Mouse (Mus musculus) liver, embryonic 15.5 days (tissue): ENCODE measurements around the gene Galr3. TPM values are rescaled to one million over a fixed set of nuclear protein-coding genes. Genes with fewer than 3 reads are reported as not detected.

Experiments
- ATAC-seq: fragments of 200-750 bp; cut with Nextera tagmentation; 2 replicates; pipeline ENCODE4 v1.8.0; 2017; ENCODE audit warnings: moderate number of reproducible peaks, mild to moderate bottlenecking, moderate library complexity; ENCODE audit not compliant: insufficient read depth
- H3K27ac ChIP-seq: fragments of 300-500 bp; sonication (generic); replicated peaks from 2 replicates; pipeline ENCODE4 v1.5.1; 2015; ENCODE audit warnings: mild to moderate bottlenecking, inconsistent platforms
- H3K27me3 ChIP-seq: fragments of 300-500 bp; sonication (generic); 2 replicates; pipeline ENCODE4 v1.6.1; 2015; ENCODE audit warnings: mild to moderate bottlenecking, inconsistent platforms
- H3K36me3 ChIP-seq: fragments of 300-500 bp; sonication (generic); replicated peaks from 2 replicates; pipeline ENCODE4 v1.6.1; 2015; ENCODE audit warnings: moderate library complexity, mild to moderate bottlenecking, inconsistent platforms
- H3K4me1 ChIP-seq: fragments of 300-500 bp; sonication (generic); replicated peaks from 2 replicates; pipeline ENCODE4 v1.6.1; 2015; ENCODE audit warnings: inconsistent platforms
- H3K4me2 ChIP-seq: fragments of 300-500 bp; sonication (generic); 2 replicates; pipeline ENCODE4 v1.6.1; 2015; ENCODE audit warnings: moderate library complexity, mild to moderate bottlenecking, inconsistent platforms
- H3K4me3 ChIP-seq: fragments of 300-500 bp; sonication (generic); replicated peaks from 2 replicates; pipeline ENCODE4 v1.5.1; 2015; ENCODE audit warnings: mild to moderate bottlenecking, inconsistent platforms
- H3K9ac ChIP-seq: fragments of 300-500 bp; sonication (generic); 2 replicates; pipeline ENCODE4 v1.6.1; 2015; ENCODE audit warnings: moderate library complexity, mild to moderate bottlenecking, inconsistent platforms
- H3K9me3 ChIP-seq: fragments of 300-500 bp; sonication (generic); replicated peaks from 2 replicates; pipeline ENCODE4 v1.6.1; 2016; ENCODE audit warnings: inconsistent platforms
- WGBS: fragments of 180-500 bp; shearing (Covaris S2); methylation state at CpG from one replicate; pipeline ENCODE4 v1.1.7; 2015; ENCODE audit warnings: mixed read lengths; ENCODE audit not compliant: insufficient replicate concordance; 5-methylcytosine and 5-hydroxymethylcytosine counted together
- microRNA-seq: library from miRNA; unstranded; fragments of <30 nt; microRNA quantifications from one replicate; pipeline ENCODE4, GENCODE M21; 2016
- polyA plus RNA-seq: library from polyadenylated mRNA; unstranded; fragments of >200 nt; fragmentation: Nextera tagmentation; extraction: Ambion mirVana; gene quantifications from 2 replicates; pipeline ENCODE4 v1.2.1, GENCODE M21; 2015

The Galr3 gene
- polyA plus RNA-seq, 1 experiment from 2014 or later, result 0.17 TPM

DNA sequence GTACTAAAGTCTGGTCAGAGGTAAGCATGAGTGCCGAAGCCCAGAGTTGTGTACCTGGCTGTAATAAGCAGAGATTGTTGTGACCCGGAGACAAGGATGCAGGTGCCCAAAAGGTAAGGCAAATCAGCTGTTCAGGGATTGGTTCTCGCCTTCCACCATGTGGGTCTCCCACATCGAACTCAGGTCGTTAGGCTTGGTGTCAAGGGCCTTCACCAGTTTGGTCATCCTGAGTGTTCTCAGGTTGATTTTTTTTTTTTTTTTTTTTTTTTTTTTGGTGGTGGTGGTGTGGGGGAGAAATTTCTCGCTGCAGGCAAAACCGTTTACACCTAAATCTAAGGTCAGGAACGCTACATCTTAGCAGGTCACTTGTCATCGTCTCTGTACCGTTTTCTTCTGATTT is 32.8 kb downstream of the Galr3 start:
- Histone ChIP-seq H3K9ac (peak overlapping the region; percentile 82; the same call in 1 of the 2 replicates), H3K4me3 (peak overlapping the region; percentile 81), H3K36me3 (peaks cover 34% of the 10 kb centered on the region), H3K27ac (peak overlapping the region; percentile 81), H3K4me1 (peaks cover 43% of the 10 kb centered on the region), H3K4me2 (peak overlapping the region; percentile 83), H3K9me3 (no peaks in the 10 kb centered on the region), H3K27me3 (no peaks in the 10 kb centered on the region)
- no peak for ATAC-seq
- 29% methylated on average over 10 of the region's 10 CpGs for WGBS

- Histone ChIP-seq H3K36me3 (peaks cover 40% of the 10 kb centered on the region), H3K27ac (peak within 1 kb of the TSS; percentile 81), H3K4me2 (peak within 1 kb of the TSS; percentile 83), H3K9me3 (no peaks in the 10 kb centered on the region), H3K4me1 (peaks cover 39% of the 10 kb centered on the region), H3K9ac (peak within 1 kb of the TSS; percentile 82), H3K27me3 (no peaks in the 10 kb centered on the region), H3K4me3 (peak within 1 kb of the TSS; percentile 81)
- ATAC-seq, result peak; percentile 87
- under 1% methylated on average over 49 of the region's 49 CpGs for WGBS
These were observed 33.3 kb downstream of the Galr3 start, which contains the start of gene Eif3l for GRCm38 (mm10) chr15:79074913-79075532. Eif3l (plus strand) TSS chr15:79075179.

GRCm38 (mm10) chr15:79075658-79076365 is 34.1 kb downstream of the Galr3 start:
- no peaks in the 10 kb centered on the region for H3K9me3 ChIP-seq
- peak overlapping the region; percentile 82 for H3K9ac ChIP-seq
- ATAC-seq, result no peak
- 17% methylated on average over 15 of the region's 15 CpGs for WGBS
- H3K4me2 ChIP-seq, result peak overlapping the region; percentile 83
- peaks cover 39% of the 10 kb centered on the region for H3K4me1 ChIP-seq
- H3K4me3 ChIP-seq, result peak overlapping the region; percentile 81
- H3K27me3 ChIP-seq, result no peaks in the 10 kb centered on the region
- H3K27ac ChIP-seq, result peak overlapping the region; percentile 81
- H3K36me3 ChIP-seq, result peaks cover 46% of the 10 kb centered on the region

GRCm38 (mm10) chr15:79079567-79079966 is 37.9 kb downstream of the Galr3 start:
- peaks cover 83% of the 10 kb centered on the region for H3K36me3 ChIP-seq
- 77% methylated on average over 7 of the region's 7 CpGs for WGBS

GRCm38 (mm10) chr15:79092284-79092683 is 50.6 kb downstream of the Galr3 start:
- no peak overlapping the region for H3K4me3 ChIP-seq
- H3K36me3 ChIP-seq, result peaks cover 88% of the 10 kb centered on the region
- H3K27ac ChIP-seq, result no peak overlapping the region
- no peak overlapping the region for H3K4me2 ChIP-seq
- 80% methylated on average over 6 of the region's 6 CpGs for WGBS
- H3K9ac ChIP-seq, result no peak overlapping the region
- H3K27me3 ChIP-seq, result no peaks in the 10 kb centered on the region
- peaks cover 9% of the 10 kb centered on the region; the same call in 1 of the 2 replicates for H3K4me1 ChIP-seq
- no peak for ATAC-seq
- no peaks in the 10 kb centered on the region for H3K9me3 ChIP-seq

More at GRCm38 (mm10) chr15:79079567-79079966, 37.9 kb downstream of the Galr3 start:
- Histone ChIP-seq H3K27ac (no peak overlapping the region), H3K9ac (no peak overlapping the region), H3K4me3 (no peak overlapping the region), H3K4me2 (no peak overlapping the region), H3K4me1 (peaks cover 29% of the 10 kb centered on the region), H3K27me3 (no peaks in the 10 kb centered on the region), H3K9me3 (no peaks in the 10 kb centered on the region)
- ATAC-seq, result no peak

Small RNA genes lying within 50 kb of the gene (microRNA-seq; reads per million reads assigned to microRNA genes)
- 1.5 reads per million for gene Mir6956

Other genes starting within 250 kb of the Galr3 start
- gene Card10, start 238.8 kb upstream of the Galr3 start, polyA plus RNA-seq, result 1.8 and 2.5 TPM in 2 replicates
- gene Cdc42ep1, start 199.3 kb upstream of the Galr3 start, polyA plus RNA-seq, result 13.0 and 15.2 TPM in 2 replicates
- gene Lgals2, start 186.4 kb upstream of the Galr3 start, polyA plus RNA-seq, result 7.7 and 9.5 TPM in 2 replicates
- gene Gga1, start 164.7 kb upstream of the Galr3 start, polyA plus RNA-seq, result 21.4 and 23.6 TPM in 2 replicates
- gene Gm49510, start 142.2 kb upstream of the Galr3 start, polyA plus RNA-seq, result 0.08 and 0.26 TPM in 2 replicates
- 14.4 and 15.3 TPM in 2 replicates for gene Sh3bp1, start 142.1 kb upstream of the Galr3 start, polyA plus RNA-seq
- gene Pdxp, start 128.0 kb upstream of the Galr3 start, polyA plus RNA-seq, result 5.4 and 5.6 TPM in 2 replicates
- gene Lgals1, start 115.2 kb upstream of the Galr3 start, polyA plus RNA-seq, result 315 and 397 TPM in 2 replicates
- 24.5 and 26.2 TPM in 2 replicates for gene Nol12, start 107.0 kb upstream of the Galr3 start, polyA plus RNA-seq
- 20.2 and 21.2 TPM in 2 replicates for gene Triobp, start 94.2 kb upstream of the Galr3 start, polyA plus RNA-seq
- gene H1f0, start 13.4 kb upstream of the Galr3 start, polyA plus RNA-seq, result 118 and 121 TPM in 2 replicates
- 47.9 and 55.1 TPM in 2 replicates for gene Ankrd54, start 21.0 kb downstream of the Galr3 start, polyA plus RNA-seq
- gene Eif3l, start 33.3 kb downstream of the Galr3 start, polyA plus RNA-seq, result 116 and 117 TPM in 2 replicates
- gene Micall1, start 67.0 kb downstream of the Galr3 start, polyA plus RNA-seq, result 0.86 and 1.3 TPM in 2 replicates
- gene Polr2f, start 99.1 kb downstream of the Galr3 start, polyA plus RNA-seq, result 118 and 125 TPM in 2 replicates
- 0.47 and 0.69 TPM in 2 replicates for gene 1700088E04Rik, start 99.4 kb downstream of the Galr3 start, polyA plus RNA-seq
- gene Sox10, start 123.4 kb downstream of the Galr3 start, polyA plus RNA-seq, result 0.09 and 0.12 TPM in 2 replicates
- gene Pick1, start 187.3 kb downstream of the Galr3 start, polyA plus RNA-seq, result 12.2 and 13.1 TPM in 2 replicates
- gene Gm49486, start 187.5 kb downstream of the Galr3 start, polyA plus RNA-seq, result not detected in 2 replicates
- not detected in 2 replicates for gene Slc16a8, start 212.9 kb downstream of the Galr3 start, polyA plus RNA-seq
- gene Baiap2l2, start 243.7 kb downstream of the Galr3 start, polyA plus RNA-seq, result 2.4 and 2.7 TPM in 2 replicates